Mouse (Mus musculus) liver, embryonic 11.5 days (tissue): ENCODE measurements around the gene Wt1. TPM values are rescaled to one million over a fixed set of nuclear protein-coding genes. Genes with fewer than 3 reads are reported as not detected.

Experiments used
- ATAC-seq: fragments of 200-750 bp; cut with Nextera tagmentation; replicated peaks from 2 replicates; pipeline ENCODE4 v1.8.0; 2017; ENCODE audit warnings: moderate number of reproducible peaks, mild to moderate bottlenecking, moderate TSS enrichment, moderate library complexity; ENCODE audit not compliant: low FRiP score
- DNase-seq: peaks from one replicate; pipeline ENCODE4 v3.0.0-alpha.2; 2017; ENCODE audit warnings: low spot score
- H3K27ac ChIP-seq: fragments of 300-500 bp; sonication (generic); 2 replicates; pipeline ENCODE4 v1.5.1; 2014; ENCODE audit warnings: mild to moderate bottlenecking, low read depth, low read length, control low read depth
- H3K27me3 ChIP-seq: fragments of 300-500 bp; sonication (generic); replicated peaks from 2 replicates; pipeline ENCODE4 v1.6.1; 2014; ENCODE audit warnings: low read length, mixed read lengths; ENCODE audit not compliant: control insufficient read depth, insufficient read depth
- H3K36me3 ChIP-seq: fragments of 300-500 bp; sonication (generic); 2 replicates; pipeline ENCODE4 v1.6.1; 2014; ENCODE audit warnings: mild to moderate bottlenecking, low read length, moderate library complexity, mixed read lengths; ENCODE audit not compliant: control insufficient read depth, insufficient read depth
- H3K4me1 ChIP-seq: fragments of 300-500 bp; sonication (generic); replicated peaks from 2 replicates; pipeline ENCODE4 v1.6.1; 2014; ENCODE audit warnings: low read length, mixed read lengths; ENCODE audit not compliant: control insufficient read depth, insufficient read depth
- H3K4me2 ChIP-seq: fragments of 300-500 bp; sonication (generic); 2 replicates; pipeline ENCODE4 v1.6.1; 2014; ENCODE audit warnings: mild to moderate bottlenecking, control low read depth, moderate library complexity
- H3K4me3 ChIP-seq: fragments of 300-500 bp; sonication (generic); 2 replicates; pipeline ENCODE4 v1.5.1; 2014; ENCODE audit warnings: low read depth, low read length, control low read depth
- H3K9ac ChIP-seq: fragments of 300-500 bp; sonication (generic); 2 replicates; pipeline ENCODE4 v1.6.1; 2014; ENCODE audit warnings: low read depth, low read length, control low read depth
- H3K9me3 ChIP-seq: fragments of 300-500 bp; sonication (generic); 2 replicates; pipeline ENCODE4 v1.6.1; 2016; ENCODE audit warnings: low read length, inconsistent platforms, mixed read lengths; ENCODE audit not compliant: control insufficient read depth
- WGBS: fragments of 180-500 bp; shearing (Covaris S2); extraction: QIAGEN DNeasy Blood & Tissue Kit; methylation state at CpG from one replicate; pipeline ENCODE4 v1.1.7; 2014; 5-methylcytosine and 5-hydroxymethylcytosine counted together
- polyA plus RNA-seq: library from polyadenylated mRNA; unstranded; fragments of >200 nt; fragmentation: Nextera tagmentation; extraction: Ambion mirVana; gene quantifications from 2 replicates; pipeline ENCODE4 v1.2.1, GENCODE M21; 2014

Wt1 gene
- polyA plus RNA-seq = 19.6 and 21.3 TPM in 2 replicates

- WGBS = 2% methylated on average over 25 of the region's 25 CpGs
- peaks cover 99% of the 10 kb centered on the region for H3K27me3 ChIP-seq
- ATAC-seq (peak; percentile 46), DNase-seq (no peak)
- no peaks in the 10 kb centered on the region for H3K9me3 ChIP-seq
- H3K4me3 ChIP-seq = peak within 1 kb of the TSS; percentile 50
- H3K27ac ChIP-seq = peak within 1 kb of the TSS; percentile 77
- peaks cover 4% of the 10 kb centered on the region for H3K4me1 ChIP-seq
- H3K36me3 ChIP-seq = no peaks in the 10 kb centered on the region
- H3K4me2 ChIP-seq = peak within 1 kb of the TSS; percentile 57
- peak within 1 kb of the TSS; percentile 53 for H3K9ac ChIP-seq
Measured at GRCm38 (mm10) chr2:105126279-105126678, at the start of gene Wt1. Gene Wt1, plus strand, starts transcription at chr2:105126529.

GRCm38 (mm10) chr2:105077151-105077550, 49.2 kb upstream of the Wt1 start:
- H3K9me3 ChIP-seq = no peaks in the 10 kb centered on the region
- no peak overlapping the region for H3K4me2 ChIP-seq
- no peaks in the 10 kb centered on the region for H3K4me1 ChIP-seq
- no peaks in the 10 kb centered on the region for H3K27me3 ChIP-seq
- ATAC-seq = no peak
- DNase-seq = no peak
- H3K36me3 ChIP-seq = no peaks in the 10 kb centered on the region
- 81% methylated on average over 7 of the region's 7 CpGs for WGBS
- no peak overlapping the region for H3K27ac ChIP-seq
- no peak overlapping the region for H3K4me3 ChIP-seq
- no peak overlapping the region for H3K9ac ChIP-seq

- DNase-seq (no peak), ATAC-seq (no peak)
- Histone ChIP-seq H3K4me3 (no peak overlapping the region), H3K27ac (no peak overlapping the region), H3K9me3 (no peaks in the 10 kb centered on the region), H3K27me3 (no peaks in the 10 kb centered on the region), H3K36me3 (no peaks in the 10 kb centered on the region), H3K4me1 (no peaks in the 10 kb centered on the region), H3K4me2 (no peak overlapping the region), H3K9ac (no peak overlapping the region)
- 23% methylated on average over 9 of the region's 9 CpGs for WGBS
Measured at GRCm38 (mm10) chr2:105082256-105082790, 44.0 kb upstream of the Wt1 start.

GRCm38 (mm10) chr2:105084035-105084434, 42.3 kb upstream of the Wt1 start:
- Histone ChIP-seq H3K4me3 (no peak overlapping the region), H3K9ac (no peak overlapping the region), H3K27ac (no peak overlapping the region), H3K36me3 (no peaks in the 10 kb centered on the region), H3K27me3 (no peaks in the 10 kb centered on the region), H3K4me2 (no peak overlapping the region), H3K4me1 (no peaks in the 10 kb centered on the region), H3K9me3 (no peaks in the 10 kb centered on the region)
- 78% methylated on average over 4 of the region's 4 CpGs for WGBS
- DNase-seq = no peak
- ATAC-seq = no peak

- Histone ChIP-seq H3K4me1 (no peaks in the 10 kb centered on the region; the same call in 1 of the 2 replicates), H3K4me3 (no peak overlapping the region), H3K27me3 (no peaks in the 10 kb centered on the region), H3K36me3 (no peaks in the 10 kb centered on the region), H3K9ac (no peak overlapping the region), H3K27ac (no peak overlapping the region), H3K9me3 (no peaks in the 10 kb centered on the region), H3K4me2 (no peak overlapping the region)
- WGBS = 85% methylated on average over 3 of the region's 3 CpGs
- no peak for DNase-seq
- no peak for ATAC-seq
Measured at GRCm38 (mm10) chr2:105086081-105086480, 40.2 kb upstream of the Wt1 start.

- Histone ChIP-seq H3K4me1 (no peaks in the 10 kb centered on the region; the same call in 1 of the 2 replicates), H3K4me2 (no peak overlapping the region), H3K9ac (no peak overlapping the region), H3K36me3 (no peaks in the 10 kb centered on the region), H3K27me3 (no peaks in the 10 kb centered on the region), H3K4me3 (no peak overlapping the region), H3K27ac (no peak overlapping the region), H3K9me3 (no peaks in the 10 kb centered on the region)
- ATAC-seq (no peak), DNase-seq (no peak)
- 47% methylated on average over 3 of the region's 3 CpGs for WGBS
Measured at GRCm38 (mm10) chr2:105088005-105088404, 38.3 kb upstream of the Wt1 start.

- H3K4me1 ChIP-seq = no peaks in the 10 kb centered on the region; the same call in 1 of the 2 replicates
- H3K4me2 ChIP-seq = no peak overlapping the region
- no peak overlapping the region; the same call in 1 of the 2 replicates for H3K27ac ChIP-seq
- DNase-seq (no peak), ATAC-seq (no peak)
- no peaks in the 10 kb centered on the region for H3K36me3 ChIP-seq
- no peak overlapping the region for H3K4me3 ChIP-seq
- no peaks in the 10 kb centered on the region for H3K27me3 ChIP-seq
- 69% methylated on average over 4 of the region's 4 CpGs for WGBS
- H3K9me3 ChIP-seq = no peaks in the 10 kb centered on the region
- no peak overlapping the region for H3K9ac ChIP-seq
Measured at GRCm38 (mm10) chr2:105089083-105089482, 37.2 kb upstream of the Wt1 start.

- no peak for ATAC-seq
- DNase-seq = no peak
- Histone ChIP-seq H3K4me3 (no peak overlapping the region), H3K27ac (no peak overlapping the region), H3K4me1 (no peaks in the 10 kb centered on the region; the same call in 1 of the 2 replicates), H3K9me3 (no peaks in the 10 kb centered on the region), H3K36me3 (no peaks in the 10 kb centered on the region), H3K9ac (no peak overlapping the region), H3K27me3 (no peaks in the 10 kb centered on the region), H3K4me2 (no peak overlapping the region)
- WGBS = 48% methylated on average over 7 of the region's 7 CpGs
Measured at GRCm38 (mm10) chr2:105089581-105090508, 36.5 kb upstream of the Wt1 start.
